17 mouse cellular contexts compared by ENCODE assay signal in the genomic region with DNA sequence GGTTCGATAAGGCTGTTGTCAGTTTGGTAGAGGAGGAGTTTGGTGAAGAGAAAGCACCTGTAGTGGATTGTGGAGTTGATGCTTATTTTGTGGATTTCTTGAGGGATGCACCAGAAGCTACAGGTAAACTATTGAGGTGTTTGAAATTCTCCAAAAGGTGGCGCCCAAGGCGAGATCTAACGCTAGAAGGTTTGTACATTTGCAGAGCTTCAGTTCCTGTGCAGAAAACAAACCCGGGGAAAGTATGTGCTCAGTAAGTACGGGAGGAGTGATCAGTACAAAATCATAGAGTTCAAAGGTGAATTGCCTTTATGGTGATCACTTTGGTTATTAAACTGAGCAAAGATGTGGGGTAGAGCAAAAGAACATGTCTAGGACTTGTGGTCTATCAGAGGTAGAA.
"Had no signal": no experiment of that assay in that cellular context is flagged by ENCODE, and none has a peak within 500 bp of the region (broad histone marks: within the 10 kb centered on the region; RNA-seq: fewer than 3 reads in every experiment).

No protein-coding gene starts in this region.

- H3K27ac ChIP-seq: limb, embryonic 12.5 days; limb, embryonic 15.5 days; liver, embryonic 13.5 days had no signal

- ATAC-seq: lung, postnatal 0 days had no signal

- H3K9me3 ChIP-seq: limb, embryonic 12.5 days; limb, embryonic 15.5 days; liver, embryonic 13.5 days; megakaryocyte, embryonic 14.5 days had no signal

- DNase-seq: kidney, adult 18-20 months; kidney, adult 9 months; kidney, postnatal 14 days; kidney, postnatal 4 days; layer of hippocampus, postnatal 36 days; left cerebral cortex, postnatal 4 days; liver, embryonic 13.5 days; lung, embryonic 14.5 days; midbrain, embryonic 14.5 days; thymus, adult 2 months; thymus, postnatal 14 days; thymus, postnatal 4 days had no signal

- H3K36me3 ChIP-seq: limb, embryonic 12.5 days; limb, embryonic 15.5 days; liver, embryonic 13.5 days had no signal

- H3K9ac ChIP-seq: limb, embryonic 12.5 days; limb, embryonic 15.5 days; liver, embryonic 13.5 days; lung, embryonic 14.5 days had no signal

- H3K4me3 ChIP-seq: limb, embryonic 12.5 days; limb, embryonic 15.5 days; liver, embryonic 13.5 days; megakaryocyte, embryonic 14.5 days had no signal

- H3K4me1 ChIP-seq: limb, embryonic 12.5 days; limb, embryonic 15.5 days; liver, embryonic 13.5 days; megakaryocyte, embryonic 14.5 days had no signal

- H3K4me2 ChIP-seq: limb, embryonic 12.5 days; limb, embryonic 15.5 days; liver, embryonic 13.5 days; lung, embryonic 14.5 days; midbrain, embryonic 11.5 days had no signal

- H3K27me3 ChIP-seq: limb, embryonic 12.5 days; limb, embryonic 15.5 days; liver, embryonic 13.5 days; megakaryocyte, embryonic 14.5 days had no signal
